Mouse (Mus musculus) hindbrain, embryonic 16.5 days (tissue): ENCODE data around the gene Gtf2a2. TPM values are rescaled to one million over a fixed set of nuclear protein-coding genes. Genes with fewer than 3 reads are reported as not detected.

ENCODE experiments used
- ATAC-seq: fragments of 200-750 bp; cut with Nextera tagmentation; 2 replicates; pipeline ENCODE4 v1.8.0; 2017; ENCODE audit warnings: moderate TSS enrichment, moderate library complexity
- H3K27ac ChIP-seq: fragments of 300-500 bp; sonication (generic); 2 replicates; pipeline ENCODE4 v1.5.1; 2014; ENCODE audit warnings: low read depth, mild to moderate bottlenecking, control low read depth, low read length, moderate library complexity
- H3K27me3 ChIP-seq: fragments of 300-500 bp; sonication (generic); replicated peaks from 2 replicates; pipeline ENCODE4 v1.6.1; 2014; ENCODE audit warnings: low read length; ENCODE audit not compliant: control insufficient read depth, insufficient read depth
- H3K36me3 ChIP-seq: fragments of 300-500 bp; sonication (generic); 2 replicates; pipeline ENCODE4 v1.6.1; 2014; ENCODE audit warnings: mild to moderate bottlenecking, low read length, moderate library complexity, mixed read lengths; ENCODE audit not compliant: control insufficient read depth, insufficient read depth
- H3K4me1 ChIP-seq: fragments of 300-500 bp; sonication (generic); 2 replicates; pipeline ENCODE4 v1.6.1; 2014; ENCODE audit warnings: low read depth, low read length; ENCODE audit not compliant: control insufficient read depth, insufficient read depth
- H3K4me2 ChIP-seq: fragments of 300-500 bp; sonication (generic); 2 replicates; pipeline ENCODE4 v1.6.1; 2014; ENCODE audit warnings: mild to moderate bottlenecking, low read length, control low read depth, moderate library complexity
- H3K4me3 ChIP-seq: fragments of 300-500 bp; sonication (generic); 2 replicates; pipeline ENCODE4 v1.5.1; 2014; ENCODE audit warnings: mild to moderate bottlenecking, low read length, control low read depth, moderate library complexity
- H3K9ac ChIP-seq: fragments of 300-500 bp; sonication (generic); 2 replicates; pipeline ENCODE4 v1.6.1; 2014; ENCODE audit warnings: low read depth, mild to moderate bottlenecking, control low read depth, low read length, moderate library complexity
- H3K9me3 ChIP-seq: fragments of 300-500 bp; sonication (generic); 2 replicates; pipeline ENCODE4 v1.6.1; 2014; ENCODE audit warnings: mild to moderate bottlenecking, low read length, moderate library complexity; ENCODE audit not compliant: control insufficient read depth
- WGBS: fragments of 180-500 bp; shearing (Covaris S2); extraction: QIAGEN DNeasy Blood & Tissue Kit; methylation state at CpG from one replicate; pipeline ENCODE4 v1.1.7; 2014; 5-methylcytosine and 5-hydroxymethylcytosine counted together
- polyA plus RNA-seq: library from polyadenylated mRNA; unstranded; fragments of >200 nt; fragmentation: Nextera tagmentation; extraction: Ambion mirVana; gene quantifications from 2 replicates; pipeline ENCODE4 v1.2.1, GENCODE M21; 2015

Gtf2a2 gene
- polyA plus RNA-seq, 1 experiment from 2014 or later, result 196 TPM

- no peak overlapping the region for H3K27ac ChIP-seq
- no peaks in the 10 kb centered on the region for H3K9me3 ChIP-seq
Measured at GRCm38 (mm10) chr9:69992841-69993277, 19.5 kb upstream of the Gtf2a2 start.

GRCm38 (mm10) chr9:69993479-69993878 lies 18.9 kb upstream of the Gtf2a2 start:
- Histone ChIP-seq H3K4me1 (peaks cover 19% of the 10 kb centered on the region), H3K4me2 (no peak overlapping the region), H3K9ac (no peak overlapping the region), H3K27me3 (no peaks in the 10 kb centered on the region), H3K4me3 (no peak overlapping the region), H3K27ac (no peak overlapping the region), H3K9me3 (no peaks in the 10 kb centered on the region), H3K36me3 (peaks cover 10% of the 10 kb centered on the region)
- WGBS, result 82% methylated on average over 1 of the region's 1 CpGs
- no peak for ATAC-seq

More at GRCm38 (mm10) chr9:69992841-69993277, 19.5 kb upstream of the Gtf2a2 start:
- ATAC-seq, result no peak
- WGBS, result 80% methylated on average over 5 of the region's 5 CpGs
- Histone ChIP-seq H3K36me3 (peaks cover 8% of the 10 kb centered on the region), H3K4me3 (no peak overlapping the region), H3K4me2 (no peak overlapping the region), H3K4me1 (peaks cover 19% of the 10 kb centered on the region), H3K9ac (no peak overlapping the region), H3K27me3 (no peaks in the 10 kb centered on the region)

- WGBS, result 93% methylated on average over 5 of the region's 5 CpGs
- Histone ChIP-seq H3K36me3 (peaks cover 19% of the 10 kb centered on the region), H3K4me1 (peaks cover 15% of the 10 kb centered on the region), H3K4me2 (no peak overlapping the region), H3K9me3 (no peaks in the 10 kb centered on the region), H3K4me3 (no peak overlapping the region), H3K9ac (no peak overlapping the region), H3K27ac (no peak overlapping the region), H3K27me3 (no peaks in the 10 kb centered on the region)
- ATAC-seq, result no peak
Measured at GRCm38 (mm10) chr9:69994547-69994946, 17.8 kb upstream of the Gtf2a2 start.

GRCm38 (mm10) chr9:69999318-69999717 lies 13.0 kb upstream of the Gtf2a2 start:
- H3K4me3 ChIP-seq, result no peak overlapping the region
- H3K36me3 ChIP-seq, result peaks cover 47% of the 10 kb centered on the region
- H3K9ac ChIP-seq, result no peak overlapping the region
- 83% methylated on average over 1 of the region's 1 CpGs for WGBS
- H3K27ac ChIP-seq, result no peak overlapping the region
- no peak for ATAC-seq
- H3K4me2 ChIP-seq, result no peak overlapping the region
- H3K27me3 ChIP-seq, result no peaks in the 10 kb centered on the region
- no peaks in the 10 kb centered on the region for H3K4me1 ChIP-seq
- no peaks in the 10 kb centered on the region for H3K9me3 ChIP-seq

- Histone ChIP-seq H3K9me3 (no peaks in the 10 kb centered on the region), H3K4me1 (no peaks in the 10 kb centered on the region), H3K36me3 (peaks cover 45% of the 10 kb centered on the region), H3K27me3 (no peaks in the 10 kb centered on the region), H3K4me3 (no peak overlapping the region), H3K4me2 (no peak overlapping the region), H3K27ac (no peak overlapping the region), H3K9ac (no peak overlapping the region)
- 92% methylated on average over 10 of the region's 10 CpGs for WGBS
- ATAC-seq, result no peak
Measured at GRCm38 (mm10) chr9:70003516-70003915, 8.8 kb upstream of the Gtf2a2 start.

GRCm38 (mm10) chr9:70006984-70007383 lies 5.4 kb upstream of the Gtf2a2 start:
- Histone ChIP-seq H3K9ac (no peak overlapping the region), H3K4me1 (peaks cover 1% of the 10 kb centered on the region), H3K4me3 (no peak overlapping the region), H3K4me2 (no peak overlapping the region), H3K9me3 (no peaks in the 10 kb centered on the region), H3K36me3 (peaks cover 33% of the 10 kb centered on the region), H3K27ac (no peak overlapping the region), H3K27me3 (no peaks in the 10 kb centered on the region)
- WGBS, result 86% methylated on average over 5 of the region's 5 CpGs
- ATAC-seq, result no peak

GRCm38 (mm10) chr9:70007506-70008248 lies 4.7 kb upstream of the Gtf2a2 start:
- 85% methylated on average over 14 of the region's 14 CpGs for WGBS
- H3K36me3 ChIP-seq, result peaks cover 29% of the 10 kb centered on the region
- H3K4me1 ChIP-seq, result peaks cover 2% of the 10 kb centered on the region
- no peak overlapping the region for H3K27ac ChIP-seq
- H3K4me3 ChIP-seq, result no peak overlapping the region
- ATAC-seq, result no peak
- no peak overlapping the region for H3K4me2 ChIP-seq
- no peaks in the 10 kb centered on the region for H3K9me3 ChIP-seq
- H3K9ac ChIP-seq, result no peak overlapping the region
- no peaks in the 10 kb centered on the region for H3K27me3 ChIP-seq

GRCm38 (mm10) chr9:70009754-70010304 lies 2.5 kb upstream of the Gtf2a2 start:
- Histone ChIP-seq H3K27ac (no peak overlapping the region), H3K27me3 (no peaks in the 10 kb centered on the region), H3K4me3 (no peak overlapping the region), H3K4me1 (peaks cover 14% of the 10 kb centered on the region), H3K4me2 (no peak overlapping the region), H3K9ac (no peak overlapping the region), H3K36me3 (peaks cover 18% of the 10 kb centered on the region), H3K9me3 (no peaks in the 10 kb centered on the region)
- 92% methylated on average over 8 of the region's 8 CpGs for WGBS
- no peak for ATAC-seq

- WGBS, result 96% methylated on average over 5 of the region's 5 CpGs
- Histone ChIP-seq H3K4me3 (no peak overlapping the region), H3K36me3 (peaks cover 18% of the 10 kb centered on the region), H3K4me1 (peaks cover 14% of the 10 kb centered on the region), H3K9ac (no peak overlapping the region), H3K4me2 (no peak overlapping the region), H3K9me3 (no peaks in the 10 kb centered on the region), H3K27me3 (no peaks in the 10 kb centered on the region), H3K27ac (no peak overlapping the region)
- ATAC-seq, result no peak
Measured at GRCm38 (mm10) chr9:70010781-70011473, 1.4 kb upstream of the Gtf2a2 start.
